Mouse (Mus musculus) embryonic facial prominence, embryonic 11.5 days (tissue): ENCODE data around the gene Kcnn1. TPM values are rescaled to one million over a fixed set of nuclear protein-coding genes. Genes with fewer than 3 reads are reported as not detected.
A peak's percentile ranks its signal among the peaks of the same experiment; 100 is the strongest.

Source experiments
- ATAC-seq: fragments of 200-750 bp; cut with Nextera tagmentation; replicated peaks from 2 replicates; pipeline ENCODE4 v1.8.0; 2017; ENCODE audit warnings: low read depth; ENCODE audit not compliant: insufficient number of reproducible peaks, low FRiP score, low TSS enrichment
- DNase-seq: peaks from one replicate; pipeline ENCODE4 v3.0.0-alpha.2; 2015; ENCODE audit warnings: low spot score
- H3K27ac ChIP-seq: fragments of 300-500 bp; sonication (generic); replicated peaks from 2 replicates; pipeline ENCODE4 v1.5.1; 2014; ENCODE audit warnings: mild to moderate bottlenecking, low read depth, low read length, control low read depth
- H3K27me3 ChIP-seq: fragments of 300-500 bp; sonication (generic); 2 replicates; pipeline ENCODE4 v1.6.1; 2014; ENCODE audit warnings: mild to moderate bottlenecking, low read length, moderate library complexity, mixed read lengths; ENCODE audit not compliant: control insufficient read depth, insufficient read depth
- H3K36me3 ChIP-seq: fragments of 300-500 bp; sonication (generic); replicated peaks from 2 replicates; pipeline ENCODE4 v1.6.1; 2014; ENCODE audit warnings: low read depth, mild to moderate bottlenecking, low read length, moderate library complexity, mixed read lengths; ENCODE audit not compliant: control insufficient read depth, insufficient read depth
- H3K4me1 ChIP-seq: fragments of 300-500 bp; sonication (generic); 2 replicates; pipeline ENCODE4 v1.6.1; 2014; ENCODE audit warnings: low read length, mixed read lengths; ENCODE audit not compliant: control insufficient read depth, insufficient read depth
- H3K4me2 ChIP-seq: fragments of 300-500 bp; sonication (generic); 2 replicates; pipeline ENCODE4 v1.6.1; 2014; ENCODE audit warnings: low read depth, mild to moderate bottlenecking, control low read depth, low read length, moderate library complexity
- H3K4me3 ChIP-seq: fragments of 300-500 bp; sonication (generic); 2 replicates; pipeline ENCODE4 v1.5.1; 2014; ENCODE audit warnings: low read depth, low read length, control low read depth
- H3K9ac ChIP-seq: fragments of 300-500 bp; sonication (generic); replicated peaks from 2 replicates; pipeline ENCODE4 v1.6.1; 2014; ENCODE audit warnings: mild to moderate bottlenecking, control low read depth, low read length
- H3K9me3 ChIP-seq: fragments of 300-500 bp; sonication (generic); replicated peaks from 2 replicates; pipeline ENCODE4 v1.6.1; 2016; ENCODE audit warnings: mild to moderate bottlenecking, low read length, inconsistent platforms, mixed read lengths; ENCODE audit not compliant: control insufficient read depth
- WGBS: fragments of 180-500 bp; shearing (Covaris S2); extraction: QIAGEN DNeasy Blood & Tissue Kit; methylation state at CpG from one replicate; pipeline ENCODE4 v1.1.7; 2014; 5-methylcytosine and 5-hydroxymethylcytosine counted together
- microRNA-seq: library from miRNA; unstranded; fragments of <30 nt; microRNA quantifications from one replicate; pipeline ENCODE4, GENCODE M21; 2016; ENCODE audit warnings: borderline number of aligned reads
- polyA plus RNA-seq: library from polyadenylated mRNA; unstranded; fragments of >200 nt; fragmentation: Nextera tagmentation; extraction: Ambion mirVana; gene quantifications from 2 replicates; pipeline ENCODE4 v1.2.1, GENCODE M21; 2014

The Kcnn1 gene
- polyA plus RNA-seq, 1 experiment from 2014 or later, result 2.9 TPM

- no peak for DNase-seq
- Histone ChIP-seq H3K9ac (no peak overlapping the region), H3K27me3 (peaks cover 23% of the 10 kb centered on the region), H3K4me1 (peaks cover 15% of the 10 kb centered on the region), H3K4me3 (no peak overlapping the region), H3K36me3 (no peaks in the 10 kb centered on the region), H3K27ac (no peak overlapping the region), H3K4me2 (no peak overlapping the region), H3K9me3 (no peaks in the 10 kb centered on the region)
- no peak for ATAC-seq
- WGBS, result 84% methylated on average over 2 of the region's 2 CpGs
Measured at GRCm38 (mm10) chr8:70795370-70795769, 67.7 kb downstream of the Kcnn1 start.

DNA sequence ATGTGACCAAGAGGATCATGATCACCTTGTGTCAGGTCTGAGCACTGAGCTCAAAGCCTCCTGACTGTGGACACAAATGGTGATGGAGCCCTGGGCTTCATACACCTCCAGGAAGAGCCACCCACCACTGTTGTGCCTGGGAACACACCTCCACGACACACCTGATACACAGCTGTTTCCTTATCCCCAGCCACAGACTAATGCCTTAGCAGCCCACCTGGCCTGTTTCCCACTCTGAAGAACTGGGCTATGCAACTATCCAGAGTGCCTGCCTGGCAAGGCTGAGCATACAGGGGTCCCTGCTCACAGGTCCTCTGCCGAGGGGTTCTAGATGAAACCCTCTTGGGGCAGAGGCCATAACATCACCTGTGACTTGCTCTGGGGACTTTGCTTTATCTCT lies 68.8 kb downstream of the Kcnn1 start:
- no peak overlapping the region for H3K9ac ChIP-seq
- no peak for ATAC-seq
- no peaks in the 10 kb centered on the region for H3K9me3 ChIP-seq
- no peak overlapping the region for H3K4me3 ChIP-seq
- H3K27ac ChIP-seq, result no peak overlapping the region
- H3K4me2 ChIP-seq, result no peak overlapping the region
- H3K4me1 ChIP-seq, result peaks cover 15% of the 10 kb centered on the region
- peaks cover 14% of the 10 kb centered on the region for H3K27me3 ChIP-seq
- WGBS, result 86% methylated on average over 2 of the region's 2 CpGs
- H3K36me3 ChIP-seq, result no peaks in the 10 kb centered on the region
- no peak for DNase-seq

DNA sequence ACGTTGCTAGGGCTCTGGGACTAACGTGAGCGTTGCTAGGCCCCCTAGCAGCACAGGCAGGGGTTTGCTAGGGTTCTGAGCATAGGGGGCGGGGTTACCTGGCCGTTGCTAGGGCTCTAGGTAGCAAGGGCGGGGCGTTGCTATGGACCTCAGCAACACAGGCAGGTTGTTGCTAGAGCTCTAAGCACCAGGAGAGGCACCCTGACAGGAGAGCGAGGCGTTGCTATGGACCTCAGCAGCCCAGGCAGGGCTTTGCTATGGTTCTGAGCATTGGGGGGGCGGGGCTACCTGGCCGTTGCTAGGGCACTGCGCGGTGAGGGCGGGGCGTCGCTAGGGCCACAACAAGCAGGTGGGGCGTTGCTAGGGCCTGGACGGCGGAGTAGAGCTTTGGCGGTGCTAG lies 70.4 kb downstream of the Kcnn1 start:
- DNase-seq, result no peak
- Histone ChIP-seq H3K4me1 (peaks cover 19% of the 10 kb centered on the region), H3K27me3 (no peaks in the 10 kb centered on the region)

More for the DNA sequence above, 70.4 kb downstream of the Kcnn1 start:
- ATAC-seq, result peak; percentile 50
- no peaks in the 10 kb centered on the region for H3K9me3 ChIP-seq
- WGBS, result under 1% methylated on average over 20 of the region's 20 CpGs
- H3K36me3 ChIP-seq, result no peaks in the 10 kb centered on the region
- peak overlapping the region; percentile 80 for H3K27ac ChIP-seq
- peak overlapping the region; percentile 91 for H3K4me2 ChIP-seq
- H3K4me3 ChIP-seq, result peak overlapping the region; percentile 68
- H3K9ac ChIP-seq, result peak overlapping the region; percentile 46

Small RNA genes within 50 kb of the gene (microRNA-seq; reads per million reads assigned to microRNA genes)
- gene Mir7067 (1.4 reads per million), gene Mir7240 (not detected)

Other genes starting within 250 kb of the Kcnn1 start
- gene Lrrc25, start 247.1 kb downstream of the Kcnn1 start, polyA plus RNA-seq, result 0.32 and 0.98 TPM in 2 replicates
- gene Gdf15, start 230.8 kb downstream of the Kcnn1 start, polyA plus RNA-seq, result 0.20 TPM in 1 of 2 replicates, not detected in the other
- 59.8 and 71.3 TPM in 2 replicates for gene Pgpep1, start 202.9 kb downstream of the Kcnn1 start, polyA plus RNA-seq
- 323 and 334 TPM in 2 replicates for gene Lsm4, start 190.0 kb downstream of the Kcnn1 start, polyA plus RNA-seq
- gene Jund, start 164.3 kb downstream of the Kcnn1 start, polyA plus RNA-seq, result 94.2 and 104 TPM in 2 replicates
- not detected in 2 replicates for gene Iqcn, start 159.8 kb downstream of the Kcnn1 start, polyA plus RNA-seq
- not detected in 2 replicates for gene Gm3336, start 144.7 kb downstream of the Kcnn1 start, polyA plus RNA-seq
- gene Pde4c, start 139.5 kb downstream of the Kcnn1 start, polyA plus RNA-seq, result 0.06 and 0.20 TPM in 2 replicates
- 24.8 and 31.6 TPM in 2 replicates for gene Rab3a, start 108.6 kb downstream of the Kcnn1 start, polyA plus RNA-seq
- gene Mpv17l2, start 102.3 kb downstream of the Kcnn1 start, polyA plus RNA-seq, result 25.8 and 33.5 TPM in 2 replicates
- 30.1 and 33.4 TPM in 2 replicates for gene Pik3r2, start 86.5 kb downstream of the Kcnn1 start, polyA plus RNA-seq
- gene Mast3, start 58.2 kb downstream of the Kcnn1 start, polyA plus RNA-seq, result 8.3 and 9.7 TPM in 2 replicates
- 0.10 TPM in 1 of 2 replicates, not detected in the other for gene Il12rb1, start 54.8 kb downstream of the Kcnn1 start, polyA plus RNA-seq
- 5.1 and 5.3 TPM in 2 replicates for gene Arrdc2, start 23.5 kb downstream of the Kcnn1 start, polyA plus RNA-seq
- 149 and 150 TPM in 2 replicates for gene Ccdc124, start 10.7 kb upstream of the Kcnn1 start, polyA plus RNA-seq
- gene Slc5a5, start 29.5 kb upstream of the Kcnn1 start, polyA plus RNA-seq, result 0.27 and 0.43 TPM in 2 replicates
- gene Rpl18a, start 34.2 kb upstream of the Kcnn1 start, polyA plus RNA-seq, result 3,270 and 3,568 TPM in 2 replicates
- 24.9 and 32.5 TPM in 2 replicates for gene Map1s, start 42.7 kb upstream of the Kcnn1 start, polyA plus RNA-seq